Mouse (Mus musculus) stomach, embryonic 16.5 days (tissue): Measurements from ENCODE around the gene Dnajb12. TPM values are rescaled to one million over a fixed set of nuclear protein-coding genes. Genes with fewer than 3 reads are reported as not detected.

ENCODE experiments used
- ATAC-seq: fragments of 200-750 bp; cut with Nextera tagmentation; 2 replicates; pipeline ENCODE4 v1.8.0; 2017; ENCODE audit warnings: moderate number of reproducible peaks, moderate TSS enrichment; ENCODE audit not compliant: insufficient read depth, low FRiP score
- H3K27ac ChIP-seq: fragments of 300-500 bp; sonication (generic); 2 replicates; pipeline ENCODE4 v1.5.1; 2014; ENCODE audit warnings: low read length
- H3K27me3 ChIP-seq: fragments of 300-500 bp; sonication (generic); 2 replicates; pipeline ENCODE4 v1.6.1; 2014; ENCODE audit warnings: low read length, control low read depth, mixed read lengths; ENCODE audit not compliant: control insufficient read depth, insufficient read depth
- H3K36me3 ChIP-seq: fragments of 300-500 bp; sonication (generic); 2 replicates; pipeline ENCODE4 v1.6.1; 2014; ENCODE audit warnings: low read length; ENCODE audit not compliant: control insufficient read depth, insufficient read depth
- H3K4me1 ChIP-seq: fragments of 300-500 bp; sonication (generic); 2 replicates; pipeline ENCODE4 v1.6.1; 2014; ENCODE audit warnings: low read length, control low read depth, mixed read lengths; ENCODE audit not compliant: control insufficient read depth, insufficient read depth
- H3K4me2 ChIP-seq: fragments of 300-500 bp; sonication (generic); 2 replicates; pipeline ENCODE4 v1.6.1; 2014; ENCODE audit warnings: low read depth, low read length, mixed read lengths
- H3K4me3 ChIP-seq: fragments of 300-500 bp; sonication (generic); replicated peaks from 2 replicates; pipeline ENCODE4 v1.5.1; 2014; ENCODE audit warnings: mild to moderate bottlenecking, low read length
- H3K9ac ChIP-seq: fragments of 300-500 bp; sonication (generic); 2 replicates; pipeline ENCODE4 v1.6.1; 2014; ENCODE audit warnings: low read length
- H3K9me3 ChIP-seq: fragments of 300-500 bp; sonication (generic); replicated peaks from 2 replicates; pipeline ENCODE4 v1.6.1; 2016; ENCODE audit warnings: low read length, control low read depth; ENCODE audit not compliant: control insufficient read depth
- WGBS: fragments of 180-500 bp; shearing (Covaris S2); extraction: QIAGEN DNeasy Blood & Tissue Kit; methylation state at CpG from one replicate; pipeline ENCODE4 v1.1.7; 2014; 5-methylcytosine and 5-hydroxymethylcytosine counted together
- polyA plus RNA-seq: library from polyadenylated mRNA; unstranded; fragments of >200 nt; fragmentation: Nextera tagmentation; extraction: Ambion mirVana; gene quantifications from 2 replicates; pipeline ENCODE4 v1.2.1, GENCODE M21; 2015

Dnajb12 gene
- polyA plus RNA-seq, 1 experiment from 2014 or later, result 20.4 TPM

GRCm38 (mm10) chr10:59878823-59879222 is 533 bp upstream of the Dnajb12 start:
- 12% methylated on average over 5 of the region's 5 CpGs for WGBS
- Histone ChIP-seq H3K36me3 (no peaks in the 10 kb centered on the region), H3K4me2 (peak overlapping the region; percentile 71), H3K9ac (peak overlapping the region; percentile 95), H3K4me3 (peak overlapping the region; percentile 85), H3K27me3 (no peaks in the 10 kb centered on the region), H3K4me1 (peaks cover 17% of the 10 kb centered on the region), H3K27ac (peak overlapping the region; percentile 100), H3K9me3 (no peaks in the 10 kb centered on the region)
- ATAC-seq, result no peak

GRCm38 (mm10) chr10:59880029-59880386 is 652 bp downstream of the Dnajb12 start:
- no peaks in the 10 kb centered on the region for H3K27me3 ChIP-seq
- ATAC-seq, result peak; percentile 51
- no peaks in the 10 kb centered on the region for H3K36me3 ChIP-seq
- H3K9ac ChIP-seq, result peak overlapping the region; percentile 95
- no peaks in the 10 kb centered on the region for H3K9me3 ChIP-seq
- H3K4me3 ChIP-seq, result peak overlapping the region; percentile 85
- peak overlapping the region; percentile 100 for H3K27ac ChIP-seq
- H3K4me2 ChIP-seq, result peak overlapping the region; percentile 98
- under 1% methylated on average over 13 of the region's 13 CpGs for WGBS
- peaks cover 18% of the 10 kb centered on the region for H3K4me1 ChIP-seq

- no peaks in the 10 kb centered on the region for H3K27me3 ChIP-seq
- H3K9ac ChIP-seq, result peak overlapping the region; percentile 95
- peak overlapping the region; percentile 98 for H3K4me2 ChIP-seq
- H3K36me3 ChIP-seq, result no peaks in the 10 kb centered on the region
- H3K27ac ChIP-seq, result 0 out of 2 replicates have a peak overlapping the region, but pooled peaks have one; percentile 100
- peaks cover 18% of the 10 kb centered on the region for H3K4me1 ChIP-seq
- H3K4me3 ChIP-seq, result peak overlapping the region; percentile 85
- H3K9me3 ChIP-seq, result no peaks in the 10 kb centered on the region
- ATAC-seq, result no peak
- WGBS, result 78% methylated on average over 7 of the region's 7 CpGs
Measured at GRCm38 (mm10) chr10:59880837-59881236, 1.5 kb downstream of the Dnajb12 start.

GRCm38 (mm10) chr10:59884327-59885173 is 5.2 kb downstream of the Dnajb12 start:
- H3K4me1 ChIP-seq, result peaks cover 15% of the 10 kb centered on the region
- no peak overlapping the region for H3K4me3 ChIP-seq
- H3K9me3 ChIP-seq, result no peaks in the 10 kb centered on the region
- no peak for ATAC-seq
- no peak overlapping the region for H3K27ac ChIP-seq
- WGBS, result 85% methylated on average over 10 of the region's 10 CpGs
- no peaks in the 10 kb centered on the region for H3K36me3 ChIP-seq
- H3K4me2 ChIP-seq, result no peak overlapping the region
- H3K9ac ChIP-seq, result no peak overlapping the region
- H3K27me3 ChIP-seq, result no peaks in the 10 kb centered on the region

- no peak overlapping the region for H3K4me2 ChIP-seq
- H3K9ac ChIP-seq, result no peak overlapping the region
- no peaks in the 10 kb centered on the region for H3K27me3 ChIP-seq
- ATAC-seq, result no peak
- no peak overlapping the region for H3K4me3 ChIP-seq
- no peak overlapping the region for H3K27ac ChIP-seq
- no peaks in the 10 kb centered on the region for H3K36me3 ChIP-seq
- WGBS, result 86% methylated on average over 14 of the region's 14 CpGs
- H3K9me3 ChIP-seq, result no peaks in the 10 kb centered on the region
- H3K4me1 ChIP-seq, result peaks cover 13% of the 10 kb centered on the region
Measured at GRCm38 (mm10) chr10:59885174-59886080, 6.1 kb downstream of the Dnajb12 start.

- H3K9me3 ChIP-seq, result no peaks in the 10 kb centered on the region
- no peaks in the 10 kb centered on the region for H3K27me3 ChIP-seq
- H3K9ac ChIP-seq, result no peak overlapping the region
- H3K27ac ChIP-seq, result no peak overlapping the region
- peaks cover 6% of the 10 kb centered on the region; the same call in 1 of the 2 replicates for H3K4me1 ChIP-seq
- 94% methylated on average over 1 of the region's 1 CpGs for WGBS
- H3K4me2 ChIP-seq, result no peak overlapping the region
- no peak for ATAC-seq
- H3K36me3 ChIP-seq, result no peaks in the 10 kb centered on the region
- no peak overlapping the region for H3K4me3 ChIP-seq
Measured at GRCm38 (mm10) chr10:59886081-59886466, 6.7 kb downstream of the Dnajb12 start.

- no peaks in the 10 kb centered on the region for H3K27me3 ChIP-seq
- H3K27ac ChIP-seq, result no peak overlapping the region
- H3K9me3 ChIP-seq, result no peaks in the 10 kb centered on the region
- H3K4me3 ChIP-seq, result no peak overlapping the region
- H3K4me2 ChIP-seq, result no peak overlapping the region
- 82% methylated on average over 5 of the region's 5 CpGs for WGBS
- peaks cover 3% of the 10 kb centered on the region; the same call in 1 of the 2 replicates for H3K4me1 ChIP-seq
- H3K9ac ChIP-seq, result no peak overlapping the region
- ATAC-seq, result no peak
- no peaks in the 10 kb centered on the region for H3K36me3 ChIP-seq
Measured at GRCm38 (mm10) chr10:59887432-59887831, 8.1 kb downstream of the Dnajb12 start.

GRCm38 (mm10) chr10:59889339-59889738 is 10.0 kb downstream of the Dnajb12 start:
- Histone ChIP-seq H3K4me2 (no peak overlapping the region), H3K9me3 (no peaks in the 10 kb centered on the region), H3K9ac (no peak overlapping the region), H3K27ac (no peak overlapping the region), H3K36me3 (no peaks in the 10 kb centered on the region), H3K4me1 (peaks cover 3% of the 10 kb centered on the region; the same call in 1 of the 2 replicates), H3K4me3 (no peak overlapping the region), H3K27me3 (no peaks in the 10 kb centered on the region)
- WGBS, result 83% methylated on average over 7 of the region's 7 CpGs
- ATAC-seq, result no peak
